Mouse (Mus musculus) E14TG2a.4 (cell line): ENCODE results near the gene Trmt10c.

Source experiments
- CTCF ChIP-seq: conservative IDR thresholded peaks from 2 replicates; pipeline ENCODE4 v1.5.1; 2014; ENCODE audit warnings: low read length
- POU5F1 ChIP-seq: IDR thresholded peaks from 2 replicates; pipeline ENCODE4 v1.6.1; 2014; ENCODE audit warnings: low read length, borderline replicate concordance

GRCm38 (mm10) chr16:56056944-56057590, 19.4 kb upstream of the Trmt10c start:
- TF ChIP-seq CTCF: no peak
- TF ChIP-seq POU5F1: no peak
